Mouse (Mus musculus) heart, postnatal 0 days (tissue): ENCODE measurements around the gene Cdh12.

ENCODE experiments used
- CTCF ChIP-seq: IDR thresholded peaks from 2 replicates; pipeline ENCODE4 v1.5.1; 2016; ENCODE audit warnings: antibody characterized with exemption, control low read depth, low read depth
- EP300 ChIP-seq: IDR thresholded peaks from 2 replicates; pipeline ENCODE4 v1.6.1; 2016; ENCODE audit warnings: antibody characterized with exemption, low read depth

GRCm38 (mm10) chr15:21530804-21531203 lies 1081.7 kb downstream of the Cdh12 start:
- TF ChIP-seq CTCF (no peak), EP300 (no peak)
